Mouse (Mus musculus) Patski (cell line): ENCODE measurements around the gene Stk11ip. TPM values are rescaled to one million over a fixed set of nuclear protein-coding genes. Genes with fewer than 3 reads are reported as not detected.

Source experiments
- ATAC-seq: fragments of 100-300 bp; one replicate; pipeline ENCODE4 v1.8.0; 2021
- CTCF ChIA-PET: fragments of 350-600 bp; sonication (Branson Sonifier 250); formaldehyde crosslinking; loops from one replicate; lab custom pipeline; 2022; ENCODE audit warnings: inconsistent platforms; lab: Charles Lee
- POLR2A ChIA-PET: fragments of 350-600 bp; sonication (Branson Sonifier 250); formaldehyde crosslinking; loops from one replicate; lab custom pipeline; 2022; ENCODE audit warnings: antibody characterized with exemption, inconsistent platforms; lab: Charles Lee
- DNase-seq: peaks from one replicate; pipeline ENCODE4 v3.0.0-alpha.2; 2011; ENCODE audit warnings: low read depth, low spot score
- H3K27me3 ChIP-seq: fragments of 371-371 bp; one replicate; pipeline ENCODE4 v1.5.1; 2021
- CTCF ChIP-seq: fragments of 100-300 bp; IDR thresholded peaks from one replicate; pipeline ENCODE4 v1.5.1; 2021
- in situ Hi-C: fragments of 300-500 bp; cut with MboI; formaldehyde crosslinking; loops from 3 replicates; pipeline ENCODE4 v1.11.1; 2018; ENCODE audit warnings: low pct_unique_long_range_greater_than_20kb, mixed read lengths
- polyA plus RNA-seq: library from polyadenylated mRNA; unstranded; gene quantifications from one replicate; pipeline ENCODE4 v1.2.3, GENCODE M21; 2021

The Stk11ip gene
- polyA plus RNA-seq, 1 experiment from 2014 or later = 22.7 TPM

DNA sequence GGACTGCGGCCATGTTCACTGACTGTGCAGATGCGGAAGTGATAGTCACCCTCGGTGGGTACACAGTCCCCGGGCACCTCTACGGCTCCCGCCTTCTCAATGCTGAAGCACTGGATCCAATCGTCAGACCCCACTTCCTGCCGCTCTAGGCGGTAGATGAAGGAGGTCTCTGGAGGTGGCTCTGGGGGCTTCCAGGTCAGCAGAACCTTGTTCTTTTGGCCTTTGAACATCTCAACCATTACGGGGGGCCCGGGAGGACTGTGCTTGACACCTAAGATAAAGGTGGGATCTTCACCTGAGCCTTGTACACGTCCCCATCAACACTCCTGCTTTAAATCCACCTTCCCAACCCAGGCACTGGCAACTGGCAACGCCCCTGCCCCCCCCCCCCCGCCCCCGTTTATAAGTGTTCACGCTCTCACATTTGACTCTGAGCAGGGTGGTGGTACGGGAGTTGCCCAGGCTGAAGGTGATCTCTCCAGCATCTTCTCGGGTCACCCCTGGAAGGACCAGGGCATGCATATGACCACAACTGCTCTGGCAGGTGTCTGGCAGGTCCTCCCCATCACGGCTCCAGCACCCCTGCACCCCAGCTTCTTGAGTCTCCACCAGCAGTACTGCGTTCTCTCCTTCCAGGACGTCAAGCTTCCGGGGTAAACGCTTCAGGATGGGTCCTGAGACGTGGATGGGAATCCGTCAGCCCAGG lies 18.2 kb upstream of the Stk11ip start:
- ChIA-PET POLR2A (no interaction called here), CTCF (interaction anchor here (2.6 kb wide), 1 partner anchor 26 kb away, joined by 6 read pairs; no protein-coding TSS in a partner anchor)
- ATAC-seq = no peak
- no peak for DNase-seq
- TF ChIP-seq CTCF = no peak
- peaks cover 17% of the 10 kb centered on the region for H3K27me3 ChIP-seq
- in situ Hi-C loops = no loop called here

DNA sequence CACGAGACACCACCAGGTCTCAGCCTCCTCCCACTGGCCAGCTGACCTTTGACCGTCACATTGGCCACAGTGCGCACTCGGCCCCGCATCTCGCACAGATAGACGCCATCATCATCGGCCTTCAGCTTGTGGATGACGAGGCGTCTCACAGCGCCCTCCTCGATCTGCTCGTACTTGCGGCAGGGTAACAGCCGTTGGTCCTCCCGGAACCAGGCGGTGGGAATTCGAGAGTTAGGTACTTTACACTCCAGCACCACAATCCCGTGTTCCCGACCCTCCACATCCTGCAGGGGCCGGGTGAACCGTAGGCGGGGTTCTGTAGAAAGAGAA lies 17.7 kb upstream of the Stk11ip start:
- CTCF ChIA-PET = interaction anchor here (2.6 kb wide), 1 partner anchor 27 kb away, joined by 6 read pairs; no protein-coding TSS in a partner anchor
- POLR2A ChIA-PET = no interaction called here
- no peak for TF ChIP-seq CTCF
- H3K27me3 ChIP-seq = peaks cover 17% of the 10 kb centered on the region
- no peak for ATAC-seq
- in situ Hi-C loops = no loop called here
- no peak for DNase-seq

DNA sequence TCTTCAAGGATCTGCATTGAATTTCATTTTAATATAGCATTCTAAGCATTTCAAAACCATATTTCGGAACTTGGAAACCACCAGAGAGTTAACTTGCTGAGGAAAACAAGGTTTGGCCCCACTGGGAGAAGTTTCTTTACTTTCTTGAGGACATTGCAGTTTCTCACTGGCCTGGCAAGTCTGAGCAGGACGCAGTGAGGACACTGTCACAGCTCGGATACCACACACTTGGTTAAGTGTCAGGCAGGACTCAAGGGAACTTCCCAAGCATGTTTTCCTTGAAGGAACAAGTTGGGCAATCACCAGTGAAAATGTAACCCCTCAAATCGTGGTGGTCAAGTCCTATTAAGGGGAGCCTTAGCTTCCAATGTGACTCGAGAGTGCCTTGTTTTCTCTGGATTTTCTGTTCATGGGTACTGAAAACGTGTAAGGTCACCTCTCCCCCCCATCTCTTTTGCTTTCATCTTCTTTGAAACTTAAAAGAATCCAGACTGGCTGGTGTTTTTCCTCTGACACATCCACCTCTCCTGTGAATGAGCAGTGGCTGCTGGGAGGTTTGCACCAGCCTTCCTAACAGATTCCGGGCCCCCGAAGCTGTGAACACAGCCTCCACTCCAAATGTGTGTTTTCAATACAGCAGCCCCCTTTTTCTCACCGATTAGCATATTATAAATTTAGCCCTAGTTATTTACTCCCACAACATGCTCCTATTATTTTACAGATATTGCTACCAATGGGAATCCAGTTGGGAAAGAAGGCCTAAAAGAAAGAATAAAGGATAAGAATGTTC lies 16.9 kb upstream of the Stk11ip start:
- DNase-seq (no peak), ATAC-seq (no peak)
- in situ Hi-C loops = no loop called here
- ChIA-PET POLR2A (no interaction called here), CTCF (interaction anchor here (2.6 kb wide), 1 partner anchor 28 kb away, joined by 6 read pairs; no protein-coding TSS in a partner anchor)
- H3K27me3 ChIP-seq = peaks cover 17% of the 10 kb centered on the region
- TF ChIP-seq CTCF = no peak

DNA sequence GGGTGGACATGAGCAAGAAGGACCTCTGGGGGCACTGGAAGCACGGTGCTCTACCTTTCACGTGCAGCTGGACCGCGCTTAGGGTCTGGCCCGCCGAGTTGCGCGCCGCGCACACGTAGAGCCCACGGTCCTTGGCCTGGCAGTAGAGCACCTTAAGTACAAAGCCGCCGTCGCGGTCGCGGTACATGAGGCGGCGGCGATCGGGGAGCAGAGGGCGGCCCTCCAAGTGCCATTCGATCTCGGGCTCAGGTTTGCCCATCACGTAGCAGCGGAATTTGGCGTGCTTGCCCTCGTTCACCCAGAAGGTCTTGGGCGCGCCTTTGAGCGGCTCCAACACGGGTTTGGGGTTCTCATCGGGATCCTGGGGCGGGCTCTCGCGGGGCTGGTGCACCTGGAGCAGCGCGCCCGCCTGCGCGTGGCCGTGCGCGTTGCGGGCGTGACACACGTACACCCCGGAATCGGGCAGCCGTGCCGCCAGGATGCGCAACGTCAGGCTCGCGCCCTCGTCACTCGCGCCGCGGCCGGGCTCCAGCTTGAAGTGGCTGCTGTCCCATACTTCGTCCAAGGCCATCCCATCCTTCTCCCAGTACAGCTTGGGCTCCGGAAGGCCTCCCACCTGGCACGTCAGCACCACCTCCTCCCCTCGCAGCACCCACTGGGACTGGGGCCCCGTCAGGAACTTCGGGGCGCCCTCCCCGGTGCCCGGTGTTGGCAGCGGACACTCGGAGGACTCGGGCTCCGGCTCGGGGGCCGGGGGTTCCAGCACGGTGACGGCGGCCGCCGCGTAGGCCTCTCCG lies 16.0 kb upstream of the Stk11ip start:
- no peak for TF ChIP-seq CTCF
- ATAC-seq (peak; percentile 42), DNase-seq (no peak)
- in situ Hi-C loops = no loop called here
- ChIA-PET POLR2A (interaction anchor here (1.0 to 1.5 kb wide), 3 partner anchors 16 to 40 kb away, joined by 3 to 7 read pairs (median 4); partner anchors contain the start of genes Slc4a3 and Stk11ip), CTCF (interaction anchor here (1.1 to 2.6 kb wide), 2 partner anchors 28 to 54 kb away, joined by 4 to 6 read pairs; no protein-coding TSS in a partner anchor)
- H3K27me3 ChIP-seq = peaks cover 17% of the 10 kb centered on the region

DNA sequence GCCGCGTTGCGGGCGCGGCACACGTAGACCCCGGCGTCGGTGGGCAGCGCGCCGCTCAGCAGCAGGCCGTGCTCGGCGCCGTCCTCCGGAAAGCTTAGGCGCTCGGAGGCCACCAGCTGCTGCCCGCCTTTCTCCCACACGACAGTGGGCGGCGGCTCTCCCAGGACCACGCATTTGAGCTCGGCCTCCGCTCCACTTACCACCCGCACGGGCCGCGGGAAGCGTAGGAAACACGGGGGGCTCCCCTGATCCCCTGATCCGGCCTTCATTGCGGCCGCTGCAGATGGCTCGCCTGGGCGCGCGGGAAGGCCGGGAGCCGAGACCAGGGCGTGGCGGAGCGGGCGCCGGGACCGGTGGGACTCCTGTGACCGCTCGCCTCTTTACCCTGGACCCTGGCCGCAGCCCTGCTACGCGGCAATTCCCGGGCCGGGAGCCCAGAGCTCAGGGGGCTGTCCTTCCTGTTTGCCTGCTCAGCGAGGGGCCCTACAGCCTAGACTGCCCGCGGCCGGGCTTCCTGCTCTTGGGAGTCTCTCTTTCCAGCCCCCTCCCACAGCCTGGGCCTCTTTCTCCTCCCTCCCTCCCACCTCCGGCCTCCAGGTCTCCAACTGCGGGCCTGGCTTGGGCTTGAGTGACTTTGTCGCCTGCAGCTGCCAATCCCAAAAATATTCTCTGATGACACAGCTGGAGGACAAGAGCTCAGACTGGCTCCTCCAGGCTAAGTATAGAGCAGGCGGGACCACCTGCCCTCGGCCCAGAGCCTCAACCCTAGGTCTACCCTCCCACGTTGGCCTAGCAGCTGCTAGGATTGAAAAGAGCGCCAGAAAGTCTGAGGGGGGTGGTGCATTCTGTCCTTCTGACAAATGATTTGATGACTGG lies 15.1 kb upstream of the Stk11ip start, which contains the start of gene Obsl1:
Gene Obsl1 (minus strand): TSS at position 497 of the 876 bp plus-strand sequence.
- no peak for DNase-seq
- ATAC-seq = peak; percentile 31
- POLR2A ChIA-PET = interaction anchor here (1.0 to 1.5 kb wide), 3 partner anchors 15 to 40 kb away, joined by 3 to 7 read pairs (median 4); partner anchors contain the start of genes Slc4a3 and Stk11ip
- TF ChIP-seq CTCF = no peak
- H3K27me3 ChIP-seq = peaks cover 14% of the 10 kb centered on the region
- in situ Hi-C loops = no loop called here
- CTCF ChIA-PET = interaction anchor here (1.1 kb wide), 1 partner anchor 53 kb away, joined by 4 read pairs; no protein-coding TSS in a partner anchor

DNA sequence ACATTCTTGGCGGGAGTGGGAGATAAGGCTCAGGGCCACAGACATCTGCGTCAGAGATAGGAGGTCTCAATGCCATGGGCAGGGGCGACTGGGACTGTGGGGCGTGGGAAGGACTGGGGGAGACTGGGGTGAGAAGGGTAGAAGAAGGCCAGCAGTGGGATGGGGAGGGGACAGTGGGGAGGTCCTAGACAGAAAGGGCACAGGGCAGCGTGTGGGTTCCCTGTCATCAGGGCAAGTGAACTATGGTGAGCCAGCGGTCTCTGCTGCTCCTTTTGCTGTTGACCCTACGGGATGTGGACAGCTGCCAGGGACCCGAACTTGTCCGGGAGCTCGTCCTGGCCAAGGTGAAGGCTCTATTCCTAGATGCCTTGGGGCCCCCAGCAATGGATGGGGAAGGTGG lies 14.3 kb upstream of the Stk11ip start, which contains the start of gene Inha:
Gene Inha (plus strand): TSS at position 72 of the 400 bp plus-strand sequence.
- POLR2A ChIA-PET = interaction anchor here (1.5 kb wide), 1 partner anchor 14 kb away, joined by 7 read pairs; the partner anchor contains the start of gene Stk11ip
- no peak for DNase-seq
- no peak for ATAC-seq
- CTCF ChIA-PET = no interaction called here
- no peak for TF ChIP-seq CTCF
- in situ Hi-C loops = no loop called here
- peaks cover 14% of the 10 kb centered on the region for H3K27me3 ChIP-seq

DNA sequence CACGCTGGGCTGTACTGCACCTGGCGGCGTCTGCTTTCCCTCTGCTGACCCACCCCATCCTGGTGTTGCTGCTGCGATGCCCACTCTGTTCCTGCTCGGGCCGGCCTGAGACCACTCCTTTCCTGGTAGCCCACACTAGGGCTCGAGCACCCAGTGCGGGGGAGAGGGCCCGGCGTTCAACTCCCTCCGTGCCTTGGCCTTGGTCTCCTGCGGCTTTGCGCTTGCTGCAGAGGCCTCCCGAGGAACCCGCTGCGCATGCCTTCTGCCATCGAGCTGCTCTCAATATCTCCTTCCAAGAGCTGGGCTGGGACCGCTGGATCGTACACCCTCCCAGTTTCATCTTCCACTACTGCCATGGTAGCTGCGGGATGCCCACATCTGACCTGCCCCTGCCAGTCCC lies 11.7 kb upstream of the Stk11ip start:
- H3K27me3 ChIP-seq = peaks cover 17% of the 10 kb centered on the region
- in situ Hi-C loops = no loop called here
- no peak for ATAC-seq
- no peak for DNase-seq
- ChIA-PET CTCF (no interaction called here), POLR2A (no interaction called here)
- TF ChIP-seq CTCF = no peak

DNA sequence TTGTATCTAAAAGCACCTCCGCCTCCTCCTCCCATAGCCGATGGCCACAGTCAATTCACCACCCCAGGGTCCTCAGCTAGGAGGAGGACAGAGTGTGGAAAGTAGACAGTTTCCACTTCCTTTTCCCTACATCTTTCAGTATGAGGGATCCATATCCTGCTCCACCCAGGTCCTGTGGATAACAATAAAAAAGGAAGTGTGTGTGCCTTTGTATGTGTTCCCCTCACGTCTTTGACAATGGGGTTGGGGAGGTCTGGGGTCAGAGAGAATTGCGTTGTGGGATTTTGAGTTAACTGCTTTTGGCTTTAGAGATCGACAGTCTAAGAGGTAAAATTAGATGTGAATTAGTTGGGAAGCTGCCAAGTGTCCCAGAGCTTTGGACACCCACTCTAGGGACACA lies 11.2 kb upstream of the Stk11ip start:
- peaks cover 14% of the 10 kb centered on the region for H3K27me3 ChIP-seq
- no peak for DNase-seq
- POLR2A ChIA-PET = no interaction called here
- TF ChIP-seq CTCF = no peak
- CTCF ChIA-PET = no interaction called here
- in situ Hi-C loops = no loop called here
- no peak for ATAC-seq

DNA sequence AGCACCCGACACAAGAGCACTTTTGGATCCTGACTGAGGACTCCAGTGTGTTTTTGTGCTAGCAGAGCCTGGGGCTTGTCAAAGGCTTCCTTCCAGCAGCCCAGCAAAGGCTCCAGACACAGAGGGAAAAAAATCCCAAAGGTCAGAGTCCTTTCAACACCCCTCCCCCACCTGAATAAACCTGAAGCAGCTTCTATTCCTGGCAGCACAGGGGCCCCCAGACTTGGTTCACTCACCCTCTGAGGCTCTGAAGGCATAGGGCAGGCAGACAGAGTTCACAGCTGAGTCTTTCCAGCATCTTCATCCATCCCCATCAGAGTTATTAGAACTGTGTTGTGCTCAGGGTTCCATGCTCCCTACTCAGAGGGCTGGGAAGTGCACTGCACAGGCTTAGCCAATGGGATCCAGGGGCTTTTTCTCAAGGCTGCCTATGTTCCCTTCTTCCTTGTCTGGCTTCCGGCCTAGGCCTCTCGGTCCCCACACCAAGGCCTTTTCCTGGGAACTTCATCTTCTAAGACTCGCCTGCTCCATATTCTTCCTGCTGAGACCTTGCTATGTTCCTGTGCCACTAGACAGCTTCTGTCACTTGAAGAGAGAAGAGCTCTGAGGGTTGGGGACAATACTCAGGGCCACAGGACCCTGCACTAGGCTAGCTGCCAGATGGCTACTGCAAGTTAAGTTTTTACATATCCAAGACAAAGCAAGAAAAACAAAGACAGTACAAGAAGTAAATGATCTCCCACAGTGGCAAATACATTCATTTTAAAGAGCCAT lies 9.7 kb upstream of the Stk11ip start:
- TF ChIP-seq CTCF = no peak
- ATAC-seq = no peak
- ChIA-PET CTCF (no interaction called here), POLR2A (interaction anchor here (1.0 kb wide), 1 partner anchor 48 kb away, joined by 3 read pairs; no protein-coding TSS in a partner anchor)
- no peak for DNase-seq
- H3K27me3 ChIP-seq = peaks cover 9% of the 10 kb centered on the region
- in situ Hi-C loops = no loop called here
